Mouse (Mus musculus): ENCODE data around the gene Wdr92. TPM values are rescaled to one million over a fixed set of nuclear protein-coding genes. Genes with fewer than 3 reads are reported as not detected.

The Wdr92 gene
- polyA plus RNA-seq (2012; rRNA removed) = 11.7 and 12.9 TPM in 2 replicates

GRCm38 (mm10) chr11:17181807-17182206 lies at the start of gene Wdr92:
Gene Wdr92 (plus strand): TSS chr11:17182107.

GRCm38 (mm10) chr11:17158858-17159737 lies 22.8 kb upstream of the Wdr92 start, which contains the start of gene Ppp3r1:
Gene Ppp3r1 (plus strand): TSS chr11:17159263.

GRCm38 (mm10) chr11:17211258-17212140 lies 29.6 kb downstream of the Wdr92 start, which contains the start of gene Pno1:
Gene Pno1 (minus strand): TSS chr11:17211568.

GRCm38 (mm10) chr11:17257443-17257842 lies 75.5 kb downstream of the Wdr92 start, which contains the start of gene C1d:
Gene C1d (plus strand): TSS chr11:17257579.

Other genes starting within 250 kb of the Wdr92 start
- 2.4 and 3.2 TPM in 2 replicates for gene Fbxo48, start 230.7 kb upstream of the Wdr92 start, polyA plus RNA-seq (2012; rRNA removed)
- gene Cnrip1, start 130.5 kb upstream of the Wdr92 start, polyA plus RNA-seq (2012; rRNA removed) = 97.8 and 98.3 TPM in 2 replicates
- 3.8 and 4.4 TPM in 2 replicates for gene Plek, start 129.7 kb upstream of the Wdr92 start, polyA plus RNA-seq (2012; rRNA removed)
- 105 and 118 TPM in 2 replicates for gene Ppp3r1, start 22.8 kb upstream of the Wdr92 start, polyA plus RNA-seq (2012; rRNA removed)
- 14.8 and 16.1 TPM in 2 replicates for gene Pno1, start 29.5 kb downstream of the Wdr92 start, polyA plus RNA-seq (2012; rRNA removed)
- 79.6 and 100 TPM in 2 replicates for gene C1d, start 75.5 kb downstream of the Wdr92 start, polyA plus RNA-seq (2012; rRNA removed)